Mouse (Mus musculus) small intestine, adult 2 months (tissue): ENCODE measurements around the gene Capg. TPM values are rescaled to one million over a fixed set of nuclear protein-coding genes. Genes with fewer than 3 reads are reported as not detected.

Experiments
- H3K27ac ChIP-seq: fragments of 200-500 bp; 2 replicates; pipeline ENCODE4 v1.5.1; 2012; ENCODE audit warnings: low read depth, low read length, control low read depth, inconsistent platforms; ENCODE audit not compliant: insufficient read depth
- H3K27me3 ChIP-seq: fragments of 200-500 bp; 2 replicates; pipeline ENCODE4 v1.6.1; 2012; ENCODE audit warnings: mild to moderate bottlenecking, moderate library complexity, low read length, inconsistent platforms; ENCODE audit not compliant: control insufficient read depth, insufficient read depth
- H3K36me3 ChIP-seq: fragments of 200-500 bp; 2 replicates; pipeline ENCODE4 v1.6.1; 2012; ENCODE audit warnings: mild to moderate bottlenecking, low read length, control low read depth, inconsistent platforms; ENCODE audit not compliant: control insufficient read depth, insufficient read depth
- H3K4me1 ChIP-seq: fragments of 200-500 bp; 2 replicates; pipeline ENCODE4 v1.6.1; 2012; ENCODE audit warnings: low read length, inconsistent platforms, mixed read lengths; ENCODE audit not compliant: control insufficient read depth, insufficient read depth, insufficient read length
- H3K4me3 ChIP-seq: fragments of 200-500 bp; 2 replicates; pipeline ENCODE4 v1.5.1; 2012; ENCODE audit warnings: low read depth, mild to moderate bottlenecking, control low read depth, inconsistent platforms, low read length, moderate library complexity
- CTCF ChIP-seq: fragments of 200-500 bp; IDR thresholded peaks from 2 replicates; pipeline ENCODE4 v1.5.1; 2012; ENCODE audit warnings: low read depth, mild to moderate bottlenecking, control low read depth, inconsistent platforms, low read length, moderate library complexity, mixed read lengths; ENCODE audit not compliant: insufficient replicate concordance, insufficient read length; ENCODE audit errors: extremely low read depth
- POLR2A ChIP-seq: fragments of 200-500 bp; IDR thresholded peaks from 2 replicates; pipeline ENCODE4 v1.6.1; 2012; ENCODE audit warnings: low read depth, mild to moderate bottlenecking, control low read depth, inconsistent platforms, low read length, moderate library complexity
- WGBS: fragments of 180-500 bp; shearing (Covaris S2); methylation state at CpG from one replicate; pipeline ENCODE4 v1.1.7; 2018; 5-methylcytosine and 5-hydroxymethylcytosine counted together
- polyA plus RNA-seq: library from polyadenylated mRNA; depleted of rRNA; stranded (reverse); fragments of >200 nt; gene quantifications from 2 replicates; pipeline ENCODE4 v1.2.3, GENCODE M21; 2012; rRNA removed

Gene Capg
- polyA plus RNA-seq, 1 experiment: 17.5 TPM

GRCm38 (mm10) chr6:72600771-72601170, 56.6 kb downstream of the Capg start:
- 93% methylated on average over 12 of the region's 12 CpGs for WGBS
- Histone ChIP-seq H3K4me1 (peaks cover 7% of the 10 kb centered on the region; the same call in 1 of the 2 replicates), H3K27me3 (no peaks in the 10 kb centered on the region), H3K4me3 (no peak overlapping the region), H3K27ac (no peak overlapping the region), H3K36me3 (peaks cover 20% of the 10 kb centered on the region)
- TF ChIP-seq CTCF: no peak
- TF ChIP-seq POLR2A: no peak

GRCm38 (mm10) chr6:72601732-72602131, 57.5 kb downstream of the Capg start:
- TF ChIP-seq POLR2A (no peak), CTCF (peak; percentile 86; the same call in 1 of the 2 replicates)
- Histone ChIP-seq H3K27ac (no peak overlapping the region), H3K4me1 (peaks cover 5% of the 10 kb centered on the region; the same call in 1 of the 2 replicates), H3K27me3 (no peaks in the 10 kb centered on the region), H3K4me3 (no peak overlapping the region), H3K36me3 (peaks cover 29% of the 10 kb centered on the region)
- 10% methylated on average over 1 of the region's 1 CpGs for WGBS

GRCm38 (mm10) chr6:72604066-72604465, 59.9 kb downstream of the Capg start:
- H3K4me1 ChIP-seq: peaks cover 7% of the 10 kb centered on the region; the same call in 1 of the 2 replicates
- H3K4me3 ChIP-seq: no peak overlapping the region
- WGBS: 66% methylated on average over 2 of the region's 2 CpGs
- H3K27ac ChIP-seq: no peak overlapping the region
- no peaks in the 10 kb centered on the region for H3K27me3 ChIP-seq
- TF ChIP-seq CTCF (no peak), POLR2A (no peak)
- H3K36me3 ChIP-seq: peaks cover 44% of the 10 kb centered on the region

- Histone ChIP-seq H3K27ac (no peak overlapping the region), H3K27me3 (no peaks in the 10 kb centered on the region), H3K36me3 (peaks cover 66% of the 10 kb centered on the region), H3K4me1 (peaks cover 5% of the 10 kb centered on the region; the same call in 1 of the 2 replicates), H3K4me3 (no peak overlapping the region)
- WGBS: 57% methylated on average over 4 of the region's 4 CpGs
- TF ChIP-seq CTCF (no peak), POLR2A (no peak)
Observed at GRCm38 (mm10) chr6:72607060-72607459, 62.9 kb downstream of the Capg start.

GRCm38 (mm10) chr6:72607676-72608075, 63.5 kb downstream of the Capg start:
- TF ChIP-seq CTCF (no peak), POLR2A (no peak)
- H3K36me3 ChIP-seq: peaks cover 69% of the 10 kb centered on the region
- H3K4me3 ChIP-seq: no peak overlapping the region
- no peaks in the 10 kb centered on the region for H3K27me3 ChIP-seq
- H3K27ac ChIP-seq: no peak overlapping the region
- WGBS: 35% methylated on average over 5 of the region's 5 CpGs
- H3K4me1 ChIP-seq: peaks cover 5% of the 10 kb centered on the region; the same call in 1 of the 2 replicates

- no peaks in the 10 kb centered on the region for H3K27me3 ChIP-seq
- no peak overlapping the region for H3K4me3 ChIP-seq
- peaks cover 72% of the 10 kb centered on the region for H3K36me3 ChIP-seq
- TF ChIP-seq POLR2A (no peak), CTCF (no peak)
- no peak overlapping the region for H3K27ac ChIP-seq
- WGBS: 75% methylated on average over 4 of the region's 4 CpGs
- H3K4me1 ChIP-seq: peaks cover 5% of the 10 kb centered on the region; the same call in 1 of the 2 replicates
Observed at GRCm38 (mm10) chr6:72608662-72609184, 64.5 kb downstream of the Capg start.

GRCm38 (mm10) chr6:72610261-72610660, 66.1 kb downstream of the Capg start:
- H3K4me3 ChIP-seq: no peak overlapping the region
- WGBS: 62% methylated on average over 4 of the region's 4 CpGs
- H3K27me3 ChIP-seq: no peaks in the 10 kb centered on the region
- TF ChIP-seq POLR2A (no peak), CTCF (no peak)
- peaks cover 5% of the 10 kb centered on the region; the same call in 1 of the 2 replicates for H3K4me1 ChIP-seq
- no peak overlapping the region for H3K27ac ChIP-seq
- H3K36me3 ChIP-seq: peaks cover 63% of the 10 kb centered on the region

Other genes with a start within 250 kb of the Capg start
- 0.36 and 0.71 TPM in 2 replicates for gene Sftpb, start 239.8 kb upstream of the Capg start, polyA plus RNA-seq
- 5.5 and 6.8 TPM in 2 replicates for gene Usp39, start 199.2 kb upstream of the Capg start, polyA plus RNA-seq
- 6.5 and 12.7 TPM in 2 replicates for gene 0610030E20Rik, start 197.1 kb upstream of the Capg start, polyA plus RNA-seq
- 16.6 and 31.8 TPM in 2 replicates for gene Tmem150a, start 188.9 kb upstream of the Capg start, polyA plus RNA-seq
- gene Rnf181, start 177.4 kb upstream of the Capg start, polyA plus RNA-seq: 59.5 and 97.6 TPM in 2 replicates
- gene Vamp5, start 163.9 kb upstream of the Capg start, polyA plus RNA-seq: 14.8 and 19.8 TPM in 2 replicates
- gene Vamp8, start 153.7 kb upstream of the Capg start, polyA plus RNA-seq: 124 and 243 TPM in 2 replicates
- 5.6 and 6.1 TPM in 2 replicates for gene Ggcx, start 130.1 kb upstream of the Capg start, polyA plus RNA-seq
- 19.5 and 20.1 TPM in 2 replicates for gene Mat2a, start 104.8 kb upstream of the Capg start, polyA plus RNA-seq
- 9.9 and 22.2 TPM in 2 replicates for gene Sh2d6, start 22.7 kb upstream of the Capg start, polyA plus RNA-seq
- gene Elmod3, start 54.0 kb downstream of the Capg start, polyA plus RNA-seq: 13.3 and 22.3 TPM in 2 replicates
- gene Retsat, start 54.1 kb downstream of the Capg start, polyA plus RNA-seq: 51.6 and 70.7 TPM in 2 replicates
- 13.4 and 24.1 TPM in 2 replicates for gene Tgoln1, start 72.6 kb downstream of the Capg start, polyA plus RNA-seq
- gene Tcf7l1, start 244.9 kb downstream of the Capg start, polyA plus RNA-seq: 4.7 and 5.8 TPM in 2 replicates